Mouse (Mus musculus) midbrain, embryonic 14.5 days (tissue): ENCODE data around the gene Fbxw7. TPM values are rescaled to one million over a fixed set of nuclear protein-coding genes. Genes with fewer than 3 reads are reported as not detected.

Experiments
- ATAC-seq: fragments of 200-750 bp; cut with Nextera tagmentation; 2 replicates; pipeline ENCODE4 v1.8.0; 2017; ENCODE audit warnings: moderate number of reproducible peaks, moderate library complexity; ENCODE audit not compliant: low FRiP score, low TSS enrichment
- DNase-seq: peaks from one replicate; pipeline ENCODE4 v3.0.0-alpha.2; 2015
- H3K27ac ChIP-seq: fragments of 300-500 bp; sonication (generic); replicated peaks from 2 replicates; pipeline ENCODE4 v1.5.1; 2014; ENCODE audit warnings: mild to moderate bottlenecking, low read depth, low read length, moderate library complexity
- H3K27me3 ChIP-seq: fragments of 300-500 bp; sonication (generic); 2 replicates; pipeline ENCODE4 v1.6.1; 2014; ENCODE audit warnings: low read length, control low read depth, mixed read lengths; ENCODE audit not compliant: control insufficient read depth, insufficient read depth
- H3K36me3 ChIP-seq: fragments of 300-500 bp; sonication (generic); 2 replicates; pipeline ENCODE4 v1.6.1; 2014; ENCODE audit warnings: low read length, control low read depth; ENCODE audit not compliant: control insufficient read depth, insufficient read depth
- H3K4me1 ChIP-seq: fragments of 300-500 bp; sonication (generic); 2 replicates; pipeline ENCODE4 v1.6.1; 2014; ENCODE audit warnings: mild to moderate bottlenecking, antibody characterized with exemption, low read length, control low read depth; ENCODE audit not compliant: control insufficient read depth, insufficient read depth
- H3K4me2 ChIP-seq: fragments of 300-500 bp; sonication (generic); 2 replicates; pipeline ENCODE4 v1.6.1; 2014; ENCODE audit warnings: mild to moderate bottlenecking, low read length, moderate library complexity
- H3K4me3 ChIP-seq: fragments of 300-500 bp; sonication (generic); replicated peaks from 2 replicates; pipeline ENCODE4 v1.5.1; 2014; ENCODE audit warnings: low read depth, low read length
- H3K9ac ChIP-seq: fragments of 300-500 bp; sonication (generic); replicated peaks from 2 replicates; pipeline ENCODE4 v1.6.1; 2014; ENCODE audit warnings: mild to moderate bottlenecking, low read length, moderate library complexity
- H3K9me3 ChIP-seq: fragments of 300-500 bp; sonication (generic); 2 replicates; pipeline ENCODE4 v1.6.1; 2016; ENCODE audit warnings: low read length, control low read depth, mixed read lengths; ENCODE audit not compliant: control insufficient read depth
- WGBS: fragments of 180-500 bp; shearing (Covaris S2); extraction: QIAGEN DNeasy Blood & Tissue Kit; methylation state at CpG from one replicate; pipeline ENCODE4 v1.1.7; 2014; 5-methylcytosine and 5-hydroxymethylcytosine counted together
- polyA plus RNA-seq: library from polyadenylated mRNA; unstranded; fragments of >200 nt; fragmentation: Nextera tagmentation; extraction: Ambion mirVana; gene quantifications from 2 replicates; pipeline ENCODE4 v1.2.1, GENCODE M21; 2014

Fbxw7 gene
- polyA plus RNA-seq, result 24.7 and 26.7 TPM in 2 replicates

DNA sequence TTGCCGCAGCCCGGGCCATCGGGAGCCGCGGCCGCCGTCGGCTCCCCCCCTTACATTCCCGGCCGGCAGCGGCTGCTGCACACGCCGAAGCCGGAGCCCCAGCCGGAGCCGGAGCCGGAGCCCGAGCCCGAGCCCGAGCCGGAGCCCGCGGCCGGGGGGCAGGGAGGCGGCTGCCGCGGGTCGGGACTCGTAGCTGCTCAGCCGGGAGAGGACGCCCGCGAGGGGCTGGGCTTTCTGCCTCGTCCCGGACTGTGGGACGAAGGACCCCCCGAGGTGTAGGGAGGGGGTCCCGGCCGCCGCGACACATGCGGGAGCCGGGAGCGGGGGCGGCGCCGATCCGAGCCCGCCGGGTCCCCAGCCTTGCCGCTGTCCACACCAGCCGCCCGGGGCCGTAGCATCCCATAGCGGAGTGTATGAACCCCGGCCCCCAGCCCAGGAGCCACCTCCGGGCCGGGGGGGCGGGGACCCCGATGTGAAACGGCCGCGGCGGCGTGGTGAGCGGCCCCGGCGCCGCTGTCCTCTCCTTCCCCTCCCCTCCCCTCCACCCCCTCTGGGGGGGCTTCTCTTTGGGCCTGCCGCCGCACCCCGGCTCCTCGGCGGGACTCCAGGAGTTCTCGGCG, at the start of gene Fbxw7:
Fbxw7 (plus strand) TSS at position 507 of the 620 bp plus-strand sequence.
- Histone ChIP-seq H3K9ac (peak within 1 kb of the TSS; percentile 82), H3K4me2 (peak within 1 kb of the TSS; percentile 100), H3K36me3 (no peaks in the 10 kb centered on the region), H3K4me3 (peak within 1 kb of the TSS; percentile 97), H3K27ac (peak within 1 kb of the TSS; percentile 93), H3K27me3 (no peaks in the 10 kb centered on the region), H3K4me1 (peaks cover 20% of the 10 kb centered on the region), H3K9me3 (no peaks in the 10 kb centered on the region)
- under 1% methylated on average over 76 of the region's 76 CpGs for WGBS
- no peak for DNase-seq
- peak; percentile 61 for ATAC-seq

DNA sequence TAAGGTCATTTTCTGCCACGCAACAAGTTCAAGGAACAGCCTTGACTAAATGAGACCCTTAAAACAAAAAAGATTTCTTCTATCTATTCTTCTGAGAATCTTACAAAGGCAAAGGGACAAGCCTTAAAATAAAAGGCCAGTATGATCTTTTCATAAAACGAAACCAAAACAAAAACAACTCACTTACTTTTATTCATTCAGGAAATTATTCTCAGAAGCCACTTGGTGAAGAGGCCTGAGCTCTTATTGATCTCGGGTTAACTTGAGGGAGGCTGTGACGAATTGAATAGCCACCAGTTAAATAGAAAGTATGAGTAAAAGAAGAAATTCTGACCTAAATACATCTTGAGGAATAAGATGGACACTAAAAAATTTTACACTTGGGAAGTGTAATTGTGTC, 46.1 kb upstream of the Fbxw7 start:
- WGBS, result 91% methylated on average over 4 of the region's 4 CpGs
- Histone ChIP-seq H3K9me3 (no peaks in the 10 kb centered on the region), H3K4me3 (no peak overlapping the region), H3K4me2 (no peak overlapping the region), H3K27me3 (no peaks in the 10 kb centered on the region), H3K9ac (no peak overlapping the region), H3K4me1 (no peaks in the 10 kb centered on the region), H3K36me3 (no peaks in the 10 kb centered on the region), H3K27ac (no peak overlapping the region)
- DNase-seq (no peak), ATAC-seq (no peak)

DNA sequence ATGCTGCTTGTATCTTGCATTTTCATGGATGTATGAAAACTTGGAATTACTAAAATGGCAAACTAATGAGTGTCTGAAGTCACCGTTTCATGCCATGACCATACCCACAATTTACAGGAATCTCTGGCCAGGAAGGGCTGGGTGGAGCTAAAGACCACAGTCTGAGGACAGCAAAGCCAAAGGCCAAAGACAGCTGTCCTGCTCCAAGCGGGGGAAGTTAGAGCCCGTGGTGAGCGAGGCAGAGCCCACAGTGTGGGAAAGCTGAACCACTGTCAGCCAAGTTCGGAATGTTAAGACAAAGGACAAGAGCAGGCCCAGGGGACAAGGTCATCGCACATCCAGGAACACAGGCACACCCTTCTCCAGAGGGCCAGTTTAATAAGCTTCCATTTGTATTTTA, 45.7 kb upstream of the Fbxw7 start:
- no peak overlapping the region for H3K9ac ChIP-seq
- H3K36me3 ChIP-seq, result no peaks in the 10 kb centered on the region
- ATAC-seq, result no peak
- no peaks in the 10 kb centered on the region for H3K27me3 ChIP-seq
- 82% methylated on average over 6 of the region's 6 CpGs for WGBS
- H3K27ac ChIP-seq, result no peak overlapping the region
- no peaks in the 10 kb centered on the region for H3K4me1 ChIP-seq
- H3K4me2 ChIP-seq, result no peak overlapping the region
- DNase-seq, result no peak
- H3K4me3 ChIP-seq, result no peak overlapping the region
- no peaks in the 10 kb centered on the region for H3K9me3 ChIP-seq

DNA sequence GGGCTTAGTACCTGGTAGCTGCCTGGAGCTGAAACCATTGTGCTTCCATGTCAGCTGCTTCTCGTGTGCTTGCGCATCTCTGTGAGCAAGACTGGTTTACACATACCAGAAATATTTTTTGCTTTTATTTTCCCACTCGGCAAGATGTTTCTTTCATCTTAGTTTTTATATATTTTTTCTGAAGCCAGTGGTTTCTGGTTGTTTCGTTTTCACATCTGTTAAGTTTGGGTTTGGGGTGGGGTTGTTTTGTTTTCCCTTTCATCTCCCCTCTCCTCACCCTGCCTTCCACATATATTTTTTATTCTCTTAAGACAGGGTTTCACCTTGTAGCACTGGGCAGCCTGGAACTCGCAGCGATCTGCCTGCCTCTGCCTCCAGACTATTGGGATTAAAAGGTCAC, 44.5 kb upstream of the Fbxw7 start:
- Histone ChIP-seq H3K27me3 (no peaks in the 10 kb centered on the region), H3K27ac (no peak overlapping the region), H3K9ac (no peak overlapping the region), H3K4me1 (no peaks in the 10 kb centered on the region), H3K9me3 (no peaks in the 10 kb centered on the region), H3K4me3 (no peak overlapping the region), H3K4me2 (no peak overlapping the region), H3K36me3 (no peaks in the 10 kb centered on the region)
- ATAC-seq (no peak), DNase-seq (no peak)
- WGBS, result 93% methylated on average over 6 of the region's 6 CpGs

DNA sequence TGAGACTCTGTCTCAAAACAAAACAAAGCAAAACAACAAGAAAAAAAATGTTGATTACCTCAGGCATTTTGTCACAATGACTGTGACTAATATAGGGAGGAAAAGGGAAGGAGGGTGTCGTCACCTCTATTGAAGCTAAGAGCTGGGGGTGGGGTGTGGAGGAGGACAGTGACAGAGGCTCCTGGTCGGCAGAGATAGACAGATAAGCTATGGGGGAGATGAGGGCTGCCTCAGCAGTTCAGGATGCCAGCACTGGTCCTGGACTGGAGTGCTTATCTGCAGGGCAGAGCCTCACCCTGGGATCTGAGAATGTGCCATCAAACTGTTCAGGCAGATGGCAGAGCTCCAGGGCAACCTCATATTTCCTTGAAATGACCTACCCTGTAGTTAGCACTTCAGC, 43.1 kb upstream of the Fbxw7 start:
- Histone ChIP-seq H3K36me3 (no peaks in the 10 kb centered on the region), H3K4me2 (no peak overlapping the region), H3K9ac (no peak overlapping the region), H3K27me3 (no peaks in the 10 kb centered on the region), H3K4me1 (no peaks in the 10 kb centered on the region), H3K9me3 (no peaks in the 10 kb centered on the region), H3K4me3 (no peak overlapping the region), H3K27ac (no peak overlapping the region)
- WGBS, result 58% methylated on average over 2 of the region's 2 CpGs
- no peak for DNase-seq
- ATAC-seq, result no peak

DNA sequence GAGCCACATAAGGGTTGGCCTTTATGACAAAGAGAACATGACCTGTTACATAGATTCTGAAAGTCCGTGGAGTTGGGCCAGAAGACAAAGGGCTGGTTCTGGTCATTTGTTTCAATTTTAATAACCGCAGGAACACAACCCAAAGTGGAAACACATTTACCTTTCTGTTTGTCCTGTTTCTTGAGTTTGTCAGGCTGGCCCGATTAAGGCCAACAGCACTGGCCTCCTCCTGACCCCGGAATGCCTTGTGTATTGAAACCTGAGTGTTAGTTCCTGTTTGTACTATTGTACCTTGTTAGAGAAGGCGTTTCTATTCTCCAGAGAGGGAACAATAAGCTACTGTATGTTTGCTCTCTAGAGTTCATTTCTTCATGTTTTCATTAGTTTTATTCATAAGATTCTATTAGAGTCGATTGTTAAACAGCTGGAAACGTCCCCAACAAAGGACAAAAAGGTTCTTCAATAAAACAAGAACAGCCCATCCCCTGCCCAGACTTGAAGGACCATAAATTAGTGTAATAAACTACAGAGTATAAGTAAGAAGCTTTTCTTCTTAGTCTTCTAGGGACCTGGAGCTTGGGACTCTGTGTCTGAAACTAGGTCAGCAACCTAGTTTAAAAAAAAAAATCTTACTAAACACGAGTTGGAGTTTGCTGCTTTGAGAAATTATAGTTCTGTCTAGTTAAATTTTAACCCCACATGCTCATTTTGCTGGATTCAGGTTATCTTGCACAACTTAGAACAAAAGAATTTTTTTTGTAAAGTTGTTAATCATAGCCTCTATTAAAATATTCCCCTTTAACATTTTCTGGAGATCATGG, 40.6 kb upstream of the Fbxw7 start:
- Histone ChIP-seq H3K4me3 (no peak overlapping the region), H3K27me3 (no peaks in the 10 kb centered on the region), H3K36me3 (no peaks in the 10 kb centered on the region), H3K27ac (no peak overlapping the region), H3K4me1 (no peaks in the 10 kb centered on the region), H3K9me3 (no peaks in the 10 kb centered on the region), H3K9ac (no peak overlapping the region), H3K4me2 (no peak overlapping the region)
- ATAC-seq, result no peak
- no peak for DNase-seq
- WGBS, result 74% methylated on average over 8 of the region's 8 CpGs

DNA sequence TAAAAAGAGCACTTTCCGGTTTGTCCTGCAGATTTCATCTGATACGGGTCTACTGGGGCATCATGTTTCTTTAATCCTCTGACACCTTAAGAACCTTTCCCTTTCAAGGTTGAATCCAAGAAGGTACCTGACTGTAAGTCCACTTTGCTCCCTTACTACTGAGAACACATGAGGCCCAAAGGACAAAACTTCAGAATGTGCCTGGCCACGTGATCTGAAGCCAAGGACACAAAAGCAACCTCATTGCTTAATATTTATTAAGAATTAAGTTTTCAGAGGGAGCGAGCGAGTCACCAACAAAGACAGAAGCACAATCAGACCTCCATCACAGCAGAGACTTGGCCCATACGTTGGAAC, 40.0 kb upstream of the Fbxw7 start:
- no peak overlapping the region for H3K4me2 ChIP-seq
- no peaks in the 10 kb centered on the region for H3K36me3 ChIP-seq
- no peak overlapping the region for H3K4me3 ChIP-seq
- ATAC-seq, result no peak
- H3K4me1 ChIP-seq, result no peaks in the 10 kb centered on the region
- 77% methylated on average over 6 of the region's 6 CpGs for WGBS
- H3K27ac ChIP-seq, result no peak overlapping the region
- DNase-seq, result no peak
- H3K27me3 ChIP-seq, result no peaks in the 10 kb centered on the region
- H3K9me3 ChIP-seq, result no peaks in the 10 kb centered on the region
- H3K9ac ChIP-seq, result no peak overlapping the region

DNA sequence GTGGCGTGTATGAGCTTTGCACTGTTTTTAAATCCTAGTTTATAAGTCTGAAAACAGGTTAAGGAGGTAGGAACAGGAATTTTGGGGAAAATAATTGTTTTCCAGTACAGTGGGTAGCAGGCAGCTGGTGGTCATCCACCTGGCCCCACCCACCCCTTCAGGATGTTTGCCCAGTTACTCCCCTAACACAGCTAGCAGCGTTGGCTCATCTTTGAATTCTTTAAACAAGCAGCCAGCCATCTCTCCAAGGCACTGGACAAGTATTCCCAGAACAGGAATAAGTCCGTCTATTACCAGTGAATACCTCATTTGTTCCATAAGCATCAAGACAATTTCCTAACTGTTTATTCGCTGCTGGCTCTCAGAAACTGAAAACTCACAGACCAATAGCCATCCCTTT, 39.5 kb upstream of the Fbxw7 start:
- H3K27me3 ChIP-seq, result no peaks in the 10 kb centered on the region
- DNase-seq, result no peak
- H3K9ac ChIP-seq, result no peak overlapping the region
- no peak overlapping the region for H3K4me2 ChIP-seq
- no peaks in the 10 kb centered on the region for H3K9me3 ChIP-seq
- no peaks in the 10 kb centered on the region for H3K36me3 ChIP-seq
- WGBS, result 79% methylated on average over 4 of the region's 4 CpGs
- no peaks in the 10 kb centered on the region for H3K4me1 ChIP-seq
- no peak for ATAC-seq
- no peak overlapping the region for H3K4me3 ChIP-seq
- H3K27ac ChIP-seq, result no peak overlapping the region

DNA sequence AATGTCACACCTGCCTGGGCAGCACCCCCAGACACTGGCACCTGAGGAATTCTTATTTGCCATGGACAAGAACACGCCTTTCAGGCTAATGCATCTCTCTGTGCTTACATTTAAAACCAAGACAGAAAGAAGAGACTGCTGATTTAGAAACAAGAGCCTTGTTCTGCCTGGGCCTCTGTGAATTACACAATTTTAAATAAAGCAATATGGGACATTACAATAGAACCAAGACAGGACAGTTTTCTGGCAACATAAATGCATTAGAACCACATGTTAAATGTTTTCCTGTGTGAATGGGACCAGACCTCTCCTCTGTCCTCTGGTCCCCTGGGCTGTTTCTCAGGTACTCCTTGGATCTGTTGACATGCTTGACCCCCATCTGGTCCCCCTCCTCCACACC, 39.0 kb upstream of the Fbxw7 start:
- no peak overlapping the region for H3K4me2 ChIP-seq
- H3K36me3 ChIP-seq, result no peaks in the 10 kb centered on the region
- 85% methylated on average over 1 of the region's 1 CpGs for WGBS
- ATAC-seq (no peak), DNase-seq (no peak)
- no peak overlapping the region for H3K27ac ChIP-seq
- no peak overlapping the region for H3K4me3 ChIP-seq
- H3K27me3 ChIP-seq, result no peaks in the 10 kb centered on the region
- no peaks in the 10 kb centered on the region for H3K9me3 ChIP-seq
- no peak overlapping the region for H3K9ac ChIP-seq
- no peaks in the 10 kb centered on the region for H3K4me1 ChIP-seq
